Mouse (Mus musculus): Measurements from ENCODE around the gene Runx1. TPM values are rescaled to one million over a fixed set of nuclear protein-coding genes. Genes with fewer than 3 reads are reported as not detected.

The Runx1 gene
- 39.7 TPM for polyA plus RNA-seq (2014; fragmentation: Illumina TruSeq; extraction: RNeasy Lipid Tissue Mini Kit (QIAGEN cat#74804))

GRCm38 (mm10) chr16:92825908-92826650 lies at the start of gene Runx1:
Gene Runx1 (minus strand): TSS chr16:92826149.

Measured in ovary, adult 10 weeks (tissue).